Mouse (Mus musculus) urinary bladder, postnatal 36 days (tissue): Measurements from ENCODE around the gene Trem3.

ENCODE experiments used
- DNase-seq, 2 experiments: peaks; one replicate each; pipeline ENCODE4 v3.0.0; 2022; ENCODE audit warnings: low spot score in 2 of 2, mixed read lengths in 1 of 2

The Trem3 gene

DNA sequence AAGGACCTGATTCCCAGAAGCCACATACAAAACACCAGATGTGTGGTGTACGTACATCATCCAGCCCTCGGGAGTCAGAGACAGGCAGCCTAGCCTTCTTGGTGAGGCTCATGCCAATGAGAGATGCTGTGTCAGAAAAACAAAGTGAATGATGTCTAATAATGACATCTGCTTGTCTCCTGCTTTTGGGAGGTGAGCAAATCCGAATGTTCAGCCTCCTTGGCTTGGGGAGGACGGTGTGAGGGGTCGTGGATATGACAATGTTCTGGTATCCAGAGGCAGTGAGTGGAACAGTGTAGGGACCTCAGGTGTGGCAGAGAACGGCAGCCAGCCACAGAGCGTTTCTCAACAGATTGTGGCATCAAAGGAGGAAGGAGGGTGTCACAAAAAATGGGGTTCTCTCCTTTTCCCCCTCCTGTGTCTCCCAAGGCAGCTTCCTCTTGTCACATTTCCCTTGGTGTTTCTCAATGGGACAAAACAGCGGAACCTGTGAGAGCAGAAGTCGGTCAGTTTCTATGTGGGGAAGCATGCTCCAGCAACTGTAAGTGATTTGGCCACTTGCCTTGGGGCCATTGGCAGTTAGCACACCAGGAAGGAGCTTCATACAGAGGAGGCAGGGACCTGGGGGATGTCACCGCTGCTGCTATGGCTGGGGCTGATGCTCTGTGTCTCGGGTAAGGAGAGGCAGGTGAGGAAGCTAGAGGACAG is at the start of gene Trem3:
Gene Trem3, plus strand, starts transcription at position 557 of the 708 bp plus-strand sequence.
- DNase-seq: no peak

DNA sequence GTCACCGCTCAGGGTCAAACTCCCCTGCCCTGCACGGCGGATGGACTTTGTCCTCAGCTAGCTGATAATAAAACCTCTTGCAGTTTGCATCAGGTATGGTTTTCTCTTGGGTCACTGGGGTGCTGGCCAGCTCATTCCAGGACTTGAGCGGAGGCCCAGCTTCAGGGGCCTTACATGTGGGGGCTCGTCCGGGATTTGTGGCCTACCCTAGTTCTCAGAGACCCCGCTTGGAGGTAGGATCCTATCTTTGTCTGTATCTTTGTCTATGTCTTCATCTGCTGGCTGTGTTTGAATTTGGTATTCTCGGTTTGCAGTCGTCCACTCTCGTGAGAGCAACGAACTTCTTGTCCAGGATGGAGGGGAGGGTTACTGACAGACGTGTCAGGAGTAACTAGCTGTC is 44.5 kb upstream of the Trem3 start:
- DNase-seq: no peak

DNA sequence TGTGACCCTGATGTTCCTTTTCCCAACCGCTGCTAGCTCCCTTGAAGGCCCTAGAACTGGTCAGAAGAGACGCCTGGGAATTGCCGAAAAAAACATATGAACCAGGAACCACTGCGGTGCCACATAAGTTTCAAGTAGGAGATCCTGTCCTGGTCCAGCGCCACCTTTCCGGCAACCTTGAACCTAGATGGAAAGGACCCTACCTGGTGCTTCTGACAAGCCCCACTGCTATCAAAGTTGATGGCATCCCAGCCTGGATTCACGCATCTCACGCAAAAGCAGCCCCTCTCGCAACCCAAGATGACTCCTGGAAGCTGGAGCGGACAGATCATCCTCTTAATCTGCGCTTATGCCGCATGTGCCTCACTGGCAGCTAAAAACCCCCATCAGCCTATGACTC is 35.0 kb upstream of the Trem3 start:
- DNase-seq: no peak

DNA sequence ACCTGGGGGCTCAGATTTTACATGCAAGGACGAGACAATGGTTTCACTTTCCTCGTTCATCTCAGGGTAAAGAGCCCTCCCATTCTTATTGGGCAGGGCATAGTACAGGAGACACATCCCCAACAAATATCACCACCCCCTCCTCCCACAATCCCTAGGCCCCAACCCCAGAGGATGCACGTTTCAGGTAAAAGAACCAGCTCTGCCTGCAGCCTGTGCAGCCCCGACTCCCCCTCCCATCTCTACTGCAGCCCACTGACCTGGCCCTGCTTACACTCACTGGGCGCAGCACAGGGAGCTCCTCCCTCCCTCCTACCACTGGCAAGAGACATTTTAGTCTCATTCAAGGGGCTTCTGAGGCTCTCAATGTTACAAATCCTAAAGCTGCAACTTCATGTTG is 34.1 kb upstream of the Trem3 start:
- DNase-seq: no peak

DNA sequence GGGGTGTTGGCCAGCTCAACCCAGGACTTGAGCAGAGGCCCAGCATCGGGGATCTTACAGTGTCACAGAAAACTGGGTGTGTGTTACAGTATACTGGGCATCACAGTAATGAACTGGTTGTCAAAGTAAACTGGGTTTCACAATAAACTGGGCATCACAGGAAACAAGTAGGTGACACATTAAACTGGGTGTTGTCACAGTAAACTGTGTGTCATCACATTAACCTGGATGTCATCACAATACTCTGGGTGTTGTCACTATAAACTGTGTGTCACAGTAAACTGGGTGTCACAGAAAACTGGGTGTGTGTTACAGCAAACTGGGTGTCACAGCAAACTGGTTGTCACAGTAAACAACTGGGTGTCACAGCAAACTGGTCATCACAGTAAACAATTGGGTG is 32.1 kb upstream of the Trem3 start:
- no peak for DNase-seq

DNA sequence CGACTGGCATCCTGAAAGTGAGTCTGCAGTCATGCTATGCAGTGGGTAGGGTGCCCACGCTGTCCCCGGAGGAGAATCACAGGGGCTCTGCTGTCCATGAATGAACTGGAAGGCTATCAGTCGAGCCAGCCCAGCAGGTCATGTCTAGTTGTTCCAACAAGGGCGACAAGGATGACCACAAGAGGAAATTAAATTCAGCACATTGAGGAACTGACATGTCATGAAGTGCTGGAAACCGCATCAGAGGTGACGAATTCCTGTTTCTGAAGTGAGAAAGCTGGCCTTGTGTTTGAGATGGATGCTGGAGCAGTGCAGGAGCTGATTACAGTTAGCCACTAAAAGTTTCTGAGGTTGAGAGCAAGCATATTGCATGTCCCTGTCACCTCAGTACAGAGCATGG is 16.9 kb upstream of the Trem3 start:
- DNase-seq: no peak

DNA sequence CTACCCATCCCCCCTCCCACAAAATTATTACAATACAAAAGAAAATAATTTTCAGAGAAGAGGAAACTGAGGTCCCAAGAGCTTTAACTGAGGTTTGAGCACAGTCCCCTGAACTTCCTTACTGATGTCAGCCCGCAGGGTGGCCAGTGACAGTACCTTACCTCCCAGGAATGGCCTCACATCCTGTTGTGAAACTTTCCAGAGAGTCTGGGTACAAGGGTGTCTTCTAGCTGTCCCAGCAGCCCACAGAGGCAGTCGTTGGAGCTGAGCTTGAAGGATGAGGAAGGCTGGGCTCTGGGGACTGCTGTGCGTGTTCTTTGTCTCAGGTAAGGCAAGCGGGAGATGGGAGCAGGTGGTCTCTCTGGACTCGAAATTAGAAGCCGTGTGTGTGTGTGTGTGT is 15.1 kb upstream of the Trem3 start, which contains the start of gene Trem1:
Gene Trem1, plus strand, starts transcription at position 251 of the 400 bp plus-strand sequence.
- DNase-seq: no peak

DNA sequence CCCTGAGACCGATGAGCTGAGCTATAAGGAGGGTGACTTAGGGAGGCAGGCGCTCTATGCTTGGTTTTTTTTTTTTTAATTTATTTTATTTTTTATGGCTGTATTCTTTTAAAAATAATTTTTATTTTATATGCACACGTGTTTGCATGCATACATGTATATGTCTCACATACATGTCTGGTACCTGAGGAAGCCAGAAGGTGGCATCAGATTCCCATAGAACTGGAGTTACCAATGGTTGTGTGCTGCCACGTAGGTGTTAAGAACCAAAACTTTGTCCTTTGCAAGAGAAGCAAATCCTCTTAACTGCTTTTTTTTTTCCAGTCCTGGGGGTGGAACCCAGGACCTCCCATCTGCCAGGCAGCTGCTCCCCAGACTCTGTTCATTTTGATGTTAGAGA is 13.8 kb upstream of the Trem3 start:
- DNase-seq: no peak

DNA sequence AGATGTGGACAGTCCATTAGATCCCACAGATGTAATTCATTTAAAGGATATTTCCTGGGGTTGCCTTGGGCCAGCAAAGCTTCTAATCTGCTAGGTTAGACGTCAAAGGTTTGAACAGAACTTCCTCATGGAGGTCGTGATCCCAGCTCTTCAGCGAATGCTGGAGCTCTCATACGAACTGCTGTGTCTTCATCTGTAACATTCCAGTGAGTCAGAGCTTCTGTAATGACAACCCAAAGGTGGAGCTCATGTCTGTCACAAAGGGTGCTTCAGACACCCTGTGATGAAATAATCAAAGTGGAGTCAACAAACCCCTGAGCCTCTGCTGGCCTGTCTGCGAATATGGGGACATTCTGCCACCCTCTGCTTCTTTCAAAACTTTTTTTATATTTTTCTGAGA is 13.0 kb upstream of the Trem3 start:
- DNase-seq: no peak

DNA sequence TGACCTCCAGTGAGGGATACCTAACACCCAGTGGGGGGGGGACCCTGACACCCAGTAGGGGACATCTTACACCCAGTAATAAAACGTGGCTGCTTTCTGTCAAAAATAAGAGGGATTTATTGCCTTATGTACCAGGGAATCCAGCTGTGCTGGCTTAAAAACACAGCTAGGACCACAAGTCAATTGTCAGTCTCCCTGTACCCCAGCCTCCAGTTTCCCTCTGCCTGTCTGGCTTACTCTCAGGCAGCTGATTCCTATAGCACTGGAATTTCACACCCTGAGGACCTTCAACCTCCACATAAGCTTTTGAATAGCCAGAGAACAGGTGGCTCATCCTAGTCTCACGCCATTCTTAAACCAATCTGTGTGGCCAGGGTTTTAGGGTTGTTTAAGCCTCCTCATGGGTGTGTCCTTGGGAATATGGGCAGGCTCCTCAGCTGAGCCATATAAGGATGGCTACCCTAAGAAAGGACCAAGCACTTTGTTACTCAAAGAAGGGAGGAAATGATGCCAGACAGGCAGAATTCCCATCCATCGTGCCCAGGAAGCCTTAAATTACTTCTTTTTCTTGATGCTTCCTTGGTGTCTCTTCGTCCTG is 11.7 kb upstream of the Trem3 start:
- DNase-seq: no peak

DNA sequence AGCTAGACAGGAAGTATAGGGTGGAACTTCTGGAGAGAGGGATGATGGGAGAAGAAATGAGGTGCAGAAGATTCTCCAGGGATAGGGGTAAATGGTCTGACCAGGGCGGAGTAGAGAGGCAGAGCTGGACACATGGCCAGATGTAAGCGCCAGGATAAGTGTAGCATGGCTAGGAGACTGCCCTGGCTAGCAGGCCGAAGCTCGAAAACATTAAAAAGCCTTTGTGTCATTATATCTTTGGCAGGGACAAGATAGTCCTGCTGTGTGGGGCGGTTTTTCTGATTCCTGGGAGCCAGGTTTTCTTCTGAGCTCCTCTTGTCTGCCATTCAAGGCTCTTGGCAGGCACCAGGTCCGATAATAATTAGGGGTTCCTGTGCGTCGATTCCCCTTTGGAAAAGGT is 10.0 kb upstream of the Trem3 start:
- no peak for DNase-seq

DNA sequence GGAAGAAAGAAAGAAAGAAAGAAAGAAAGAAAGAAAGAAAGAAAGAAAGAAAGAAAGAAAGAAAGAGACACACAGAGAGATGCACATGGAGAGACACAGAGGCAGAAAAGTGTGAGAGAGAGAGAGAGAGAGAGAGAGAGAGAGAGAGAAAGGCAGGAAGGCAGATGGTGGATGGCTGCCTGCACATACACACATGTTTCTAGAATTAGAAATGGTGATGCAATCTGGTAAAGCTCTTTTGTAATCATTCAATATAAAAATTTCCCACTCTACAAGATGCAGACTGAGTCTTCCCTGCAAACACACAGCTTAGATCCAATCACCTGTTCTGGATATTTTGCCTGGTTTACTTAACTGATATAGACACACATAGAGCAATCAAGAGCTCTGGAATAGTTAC is 1.5 kb downstream of the Trem3 start:
- no peak for DNase-seq

DNA sequence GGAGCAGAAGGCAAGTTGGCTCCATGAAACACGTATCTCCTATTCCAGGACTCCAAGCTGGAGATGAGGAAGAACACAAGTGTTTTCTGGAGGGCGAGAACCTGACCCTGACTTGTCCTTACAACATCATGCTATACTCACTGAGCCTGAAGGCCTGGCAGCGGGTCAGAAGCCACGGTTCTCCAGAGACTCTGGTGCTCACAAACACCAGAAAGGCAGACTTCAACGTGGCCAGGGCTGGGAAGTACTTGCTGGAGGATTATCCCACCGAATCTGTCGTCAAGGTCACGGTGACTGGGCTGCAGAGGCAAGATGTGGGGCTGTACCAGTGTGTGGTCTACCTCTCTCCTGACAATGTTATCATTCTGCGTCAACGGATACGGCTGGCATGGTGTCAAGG is 1.9 kb downstream of the Trem3 start:
- no peak for DNase-seq

DNA sequence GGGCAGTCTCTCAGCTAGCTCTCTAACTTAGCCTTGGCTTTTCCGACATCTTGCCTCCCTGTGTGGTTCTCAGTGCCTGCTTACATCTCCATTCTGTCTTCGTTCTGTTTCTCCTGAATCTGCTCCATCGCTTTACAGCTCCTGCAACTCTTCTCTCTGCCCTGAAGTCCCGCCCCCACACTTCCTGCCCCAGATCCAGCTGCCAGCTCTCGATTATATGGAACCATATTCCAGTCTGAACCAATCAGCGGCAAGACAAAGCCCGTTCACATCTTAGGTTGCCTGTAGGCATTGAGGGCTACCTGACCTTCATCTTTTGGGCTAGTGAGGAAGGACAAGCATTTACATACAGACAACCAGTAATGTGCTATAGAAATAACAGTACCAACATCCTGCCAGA is 3.1 kb downstream of the Trem3 start:
- DNase-seq: no peak

DNA sequence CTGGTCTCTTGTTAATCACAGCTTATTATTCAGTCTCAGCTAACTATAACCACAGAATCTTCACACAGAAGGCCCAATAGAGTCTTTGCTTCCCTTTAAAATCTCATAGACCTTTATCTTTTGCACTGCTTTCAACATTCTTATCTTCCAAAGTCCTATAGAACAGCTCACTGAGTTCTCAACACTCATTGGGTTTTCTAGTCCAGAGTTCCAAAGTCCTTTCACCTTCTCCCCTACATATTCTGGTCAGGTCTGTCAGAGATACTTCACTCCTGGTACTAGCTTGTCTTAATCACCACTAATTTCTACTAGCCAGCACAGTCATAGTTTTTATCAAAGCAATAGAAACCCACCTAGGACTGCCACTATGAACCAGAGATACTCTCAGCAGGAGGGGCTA is 9.0 kb downstream of the Trem3 start:
- DNase-seq: no peak

DNA sequence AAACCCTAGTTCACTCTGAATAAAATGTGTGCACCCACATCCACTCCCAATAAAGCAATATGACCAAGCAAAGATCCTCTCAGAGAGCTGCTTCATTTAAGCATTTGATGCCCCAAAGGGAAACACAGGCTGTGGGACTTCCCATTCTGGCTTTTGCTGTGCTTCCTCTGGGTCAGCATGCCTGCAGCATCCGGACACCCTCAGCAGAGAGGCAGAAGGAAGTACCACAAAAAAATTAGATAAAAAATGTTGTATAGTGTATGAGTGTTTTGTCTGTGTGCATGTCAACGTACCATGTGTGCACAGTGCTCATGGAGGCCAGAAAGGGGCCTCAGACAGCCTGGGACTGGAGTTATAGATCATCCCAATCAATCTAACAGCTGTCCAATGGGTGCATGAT is 14.3 kb downstream of the Trem3 start:
- DNase-seq: no peak

DNA sequence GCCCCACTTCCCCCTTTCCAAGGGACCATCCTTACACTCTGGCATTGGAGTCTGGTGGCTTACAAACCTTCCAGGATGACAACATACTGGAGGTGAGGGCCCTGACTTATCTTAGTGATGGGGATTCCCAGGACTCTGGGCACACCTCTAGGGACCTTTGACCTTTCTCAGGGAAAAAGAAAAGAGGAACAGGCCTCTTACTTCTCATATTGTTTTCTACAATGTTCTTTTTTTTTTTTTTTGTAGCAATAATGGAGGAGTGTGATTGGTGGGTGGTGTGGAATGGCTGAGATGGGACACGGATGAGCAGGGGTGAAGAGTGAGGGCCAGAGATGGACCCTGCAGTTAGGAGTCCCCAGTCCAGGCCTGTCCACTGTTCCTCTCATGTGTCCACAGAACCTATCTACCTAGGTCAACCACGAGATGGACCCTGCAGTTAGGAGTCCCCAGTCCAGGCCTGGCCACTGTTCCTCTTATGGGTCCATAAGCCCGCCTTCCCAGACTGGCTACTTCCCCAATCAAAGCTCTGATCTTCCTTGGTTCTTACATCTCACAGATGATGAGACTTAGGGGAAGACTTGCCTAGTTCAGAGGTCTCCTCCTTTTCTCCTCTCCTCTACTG is 16.3 kb downstream of the Trem3 start, which contains the start of gene Treml4:
Gene Treml4, plus strand, starts transcription at position 555 of the 622 bp plus-strand sequence.
- DNase-seq: no peak

DNA sequence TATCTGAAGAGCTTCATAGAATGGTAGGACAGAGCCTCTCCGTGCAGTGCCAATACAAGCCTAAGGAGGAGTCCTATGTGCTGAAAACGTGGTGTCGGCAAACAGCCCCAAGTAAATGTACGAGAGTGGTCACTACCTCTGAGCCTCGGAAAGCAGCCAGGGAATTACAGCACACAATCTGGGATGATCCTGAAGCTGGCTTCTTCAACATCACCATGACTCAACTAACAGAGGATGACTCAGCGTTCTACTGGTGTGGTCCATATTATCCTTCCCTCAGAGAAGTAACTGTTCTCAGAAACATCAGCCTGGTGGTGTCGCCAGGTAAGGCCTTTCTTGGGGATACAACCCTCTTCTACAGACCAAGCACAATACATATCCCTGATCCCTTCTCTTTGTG is 17.1 kb downstream of the Trem3 start:
- DNase-seq: no peak

DNA sequence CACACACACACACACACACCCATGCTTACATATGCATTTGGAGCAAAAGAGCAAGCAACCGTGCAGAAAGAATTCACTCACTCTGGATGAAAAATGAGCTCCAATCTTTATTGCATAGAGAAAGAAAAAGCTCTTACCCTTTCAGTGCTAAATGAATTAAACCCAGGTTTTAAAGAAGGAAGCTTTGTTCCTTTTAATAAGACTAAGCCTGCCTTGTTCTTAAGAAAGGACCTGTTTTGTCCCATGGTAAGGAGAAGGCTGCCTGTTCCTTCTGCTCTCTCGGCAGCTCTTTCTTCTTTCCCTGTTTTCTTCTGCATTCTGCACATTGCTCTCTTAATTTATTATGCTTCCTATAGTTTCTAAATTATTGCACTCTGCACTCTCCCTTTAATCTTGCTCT is 18.6 kb downstream of the Trem3 start:
- DNase-seq: no peak

DNA sequence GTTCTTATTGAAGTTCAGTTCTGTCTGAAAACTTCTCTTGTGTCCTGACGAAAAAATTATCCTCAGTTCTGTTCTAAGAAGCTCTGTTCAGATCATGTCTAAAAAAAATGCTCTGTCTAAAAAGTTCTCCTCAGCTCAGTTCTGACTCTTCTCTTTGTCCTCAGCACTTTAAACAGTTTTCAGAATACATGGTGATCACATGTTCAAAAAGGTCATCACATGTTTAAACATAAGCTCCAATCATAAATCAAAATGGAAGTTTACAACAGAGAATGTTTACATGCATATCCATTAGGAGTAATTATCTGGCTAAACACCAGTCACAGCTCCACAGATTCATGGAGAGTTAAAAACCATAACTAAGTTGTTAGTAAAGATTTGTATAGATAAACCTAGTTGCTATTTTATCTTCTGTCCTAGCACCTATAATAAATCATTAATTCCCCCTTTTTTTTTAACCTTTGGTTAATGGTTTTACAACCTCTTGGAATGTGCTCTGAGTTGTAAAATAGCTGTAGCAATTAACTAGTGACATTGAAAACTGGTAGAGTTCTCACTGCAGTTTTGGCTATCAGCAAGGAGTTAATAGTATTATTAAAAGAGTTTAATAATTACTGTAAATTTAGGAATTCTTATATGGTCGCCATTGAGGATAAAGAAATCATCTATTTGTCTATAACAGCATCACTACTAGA is 19.2 kb downstream of the Trem3 start:
- no peak for DNase-seq

DNA sequence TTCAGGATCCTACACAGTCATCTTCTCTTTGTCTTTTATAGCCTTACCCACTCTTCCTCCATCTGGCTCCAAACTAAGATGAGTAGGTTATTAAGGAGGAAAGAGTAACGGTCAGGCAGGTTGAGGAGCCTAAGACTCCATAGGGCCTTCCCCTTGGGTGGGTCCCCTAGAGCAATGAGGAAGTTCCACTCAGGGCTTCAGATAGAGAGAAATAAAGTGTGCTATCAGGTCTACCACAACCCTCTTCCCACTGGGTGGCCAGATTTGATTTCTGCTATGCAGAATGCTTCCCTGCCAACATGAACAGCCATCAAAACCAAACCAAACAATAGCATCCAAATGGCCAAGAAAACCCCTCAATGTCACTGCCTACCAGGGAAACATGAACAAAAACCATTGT is 20.0 kb downstream of the Trem3 start:
- no peak for DNase-seq

DNA sequence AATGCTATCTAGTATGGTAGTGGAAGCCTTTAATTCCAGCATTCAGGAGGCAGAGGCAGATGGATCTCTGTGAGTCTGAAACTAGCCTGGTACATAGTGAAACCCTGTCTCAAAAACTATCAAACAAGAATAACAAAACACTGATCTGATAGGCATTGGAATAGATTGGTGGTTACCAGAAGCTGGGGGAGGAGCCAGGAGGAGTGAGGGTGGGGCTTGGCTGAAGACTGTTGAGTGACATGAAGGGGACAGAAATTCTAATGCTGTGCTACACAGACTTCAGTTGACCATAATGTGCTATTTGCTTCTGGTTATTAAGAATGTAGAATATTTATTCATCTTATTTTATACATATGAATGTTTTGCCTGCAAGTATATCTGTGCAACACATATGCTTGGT is 20.7 kb downstream of the Trem3 start:
- DNase-seq: no peak

DNA sequence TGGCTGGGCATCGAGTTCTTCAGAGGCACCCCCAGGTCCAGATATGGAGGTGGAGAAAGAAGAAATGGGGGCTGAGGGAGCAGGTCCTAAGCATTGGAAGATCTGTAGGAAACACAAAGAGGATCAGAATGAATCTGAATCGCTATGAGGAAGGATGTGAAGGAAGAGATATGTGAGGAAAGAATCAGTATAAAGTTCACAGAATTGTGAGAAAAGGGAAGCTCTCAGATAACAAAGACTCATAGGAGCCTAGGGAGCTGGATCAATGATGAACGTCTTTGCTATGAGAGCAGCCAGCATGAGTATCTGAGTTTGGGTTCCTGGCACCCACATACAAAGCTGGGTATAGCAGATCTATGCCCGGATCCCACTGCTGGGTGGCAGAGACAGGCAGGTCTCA is 22.3 kb downstream of the Trem3 start:
- DNase-seq: no peak
